Mouse (Mus musculus): ENCODE data around the gene Pbp2. TPM values are rescaled to one million over a fixed set of nuclear protein-coding genes. Genes with fewer than 3 reads are reported as not detected.

Pbp2 gene
- polyA plus RNA-seq, 1 experiment = not detected

DNA sequence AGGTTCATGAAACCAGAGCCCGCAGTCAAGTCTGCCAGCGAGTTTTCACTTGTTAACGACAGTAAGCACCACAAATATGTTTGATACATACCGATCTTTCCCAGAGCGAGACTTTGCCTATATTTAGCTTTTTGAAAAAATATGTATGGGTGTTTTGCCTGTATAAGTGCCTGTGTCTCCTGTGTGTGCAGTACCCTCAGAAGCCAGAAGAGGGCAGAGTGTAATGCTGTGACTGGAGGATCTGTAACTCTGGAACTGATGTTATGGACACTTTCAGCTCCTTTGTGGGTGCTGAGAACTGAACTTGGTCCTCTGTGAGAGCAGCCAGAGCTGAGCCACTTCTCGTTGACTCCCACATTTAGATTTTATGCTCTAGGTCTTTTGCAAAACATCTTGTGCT is 46.1 kb downstream of the Pbp2 start:
- 97% methylated on average over 6 of the region's 6 CpGs for WGBS
- DNase-seq (ENCODE audit: low read depth, low spot score) = no peak

DNA sequence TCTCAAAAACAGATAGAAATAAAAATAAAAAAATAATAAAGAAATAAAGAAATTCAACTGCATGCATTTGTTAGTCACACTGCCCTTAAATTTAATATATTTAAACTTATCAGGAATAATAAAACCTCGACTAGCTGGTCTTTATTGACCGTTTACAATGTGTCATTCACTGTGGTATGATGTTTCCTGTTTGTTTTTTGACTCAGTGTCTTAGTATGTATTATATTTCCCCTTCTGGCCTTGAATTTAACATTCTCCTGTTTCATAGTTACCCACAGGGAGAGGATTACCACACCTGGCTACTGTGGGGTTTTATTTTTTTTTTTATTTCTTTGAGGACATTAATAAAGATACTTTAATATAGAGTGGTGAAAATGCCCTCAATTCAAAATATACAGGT is 47.6 kb downstream of the Pbp2 start:
- DNase-seq (ENCODE audit: low read depth, low spot score) = no peak
- WGBS = 16% methylated on average over 2 of the region's 2 CpGs

DNA sequence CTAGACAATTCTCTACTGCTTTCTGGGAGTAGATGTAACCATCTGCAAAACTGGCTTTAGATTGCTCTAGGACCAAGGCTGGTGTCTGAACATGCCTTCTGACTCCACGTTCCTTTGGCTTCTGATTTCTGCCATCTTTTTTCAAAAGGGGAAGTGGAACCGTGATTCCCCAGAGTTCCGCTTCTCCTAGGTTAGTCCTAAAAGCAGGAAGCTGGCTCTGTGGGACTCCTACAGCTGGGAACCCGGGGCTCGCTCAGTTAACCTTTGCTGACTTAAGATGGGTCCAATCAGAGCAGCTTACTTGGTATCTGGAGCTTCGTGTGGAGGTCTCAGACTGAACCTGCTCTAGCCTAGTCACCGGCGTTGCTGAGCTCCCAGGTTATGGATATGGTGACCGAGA is 49.1 kb downstream of the Pbp2 start:
- WGBS = 91% methylated on average over 9 of the region's 9 CpGs

DNA sequence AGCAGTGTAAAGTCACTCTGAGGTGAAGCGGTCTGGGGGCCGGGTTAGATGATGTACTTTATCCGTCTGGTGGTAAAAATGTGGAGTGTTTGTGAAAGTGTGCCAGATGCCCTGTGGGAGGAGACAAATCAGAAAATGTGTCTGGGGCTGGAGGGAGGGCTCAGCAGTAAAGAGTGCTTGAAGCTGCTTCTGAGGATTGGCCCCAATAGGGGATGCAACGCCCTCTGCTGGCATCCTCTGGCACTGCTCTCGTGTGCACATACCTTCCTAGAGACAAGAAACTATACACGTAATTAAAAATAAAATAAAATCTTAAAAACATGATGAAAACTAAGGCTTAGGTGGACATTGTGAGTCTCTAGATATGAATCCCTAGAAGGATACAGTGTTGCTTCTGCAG is 49.8 kb downstream of the Pbp2 start:
- 92% methylated on average over 6 of the region's 6 CpGs for WGBS
- DNase-seq (ENCODE audit: low read depth, low spot score) = no peak

More for the DNA sequence above, 49.1 kb downstream of the Pbp2 start:
- no peak for DNase-seq (ENCODE audit: low read depth, low spot score)

Other genes starting within 250 kb of the Pbp2 start
- 7.5 and 37.9 TPM in 2 replicates for gene Gprc5a, start 244.8 kb downstream of the Pbp2 start, polyA plus RNA-seq (2012; rRNA removed)
- 0.06 TPM in 1 of 2 replicates, not detected in the other for gene Gprc5d, start 192.1 kb downstream of the Pbp2 start, polyA plus RNA-seq (2012; rRNA removed)
- gene Fam234b, start 112.4 kb downstream of the Pbp2 start, polyA plus RNA-seq (2012; rRNA removed) = 21.0 and 29.0 TPM in 2 replicates
- gene Hebp1, start 112.4 kb downstream of the Pbp2 start, polyA plus RNA-seq (2012; rRNA removed) = 9.8 and 10.9 TPM in 2 replicates
- 1.1 and 1.5 TPM in 2 replicates for gene Gsg1, start 56.1 kb downstream of the Pbp2 start, polyA plus RNA-seq (2012; rRNA removed)
- gene Emp1, start 52.1 kb upstream of the Pbp2 start, polyA plus RNA-seq (2012; rRNA removed) = 138 and 265 TPM in 2 replicates